Mouse (Mus musculus) gastrocnemius, postnatal 25 days (tissue): Measurements from ENCODE around the gene Ptn. TPM values are rescaled to one million over a fixed set of nuclear protein-coding genes. Genes with fewer than 3 reads are reported as not detected.
A peak's percentile ranks its signal among the peaks of the same experiment; 100 is the strongest.

ENCODE experiments used
- DNase-seq: peaks from one replicate; pipeline ENCODE4 v3.0.0; 2022
- long read RNA-seq, 2 experiments: library from polyadenylated mRNA; stranded (forward); transcript quantifications; one replicate each; pipeline ENCODE4 v2.0.0; 2021
- total RNA-seq, 2 experiments: library from RNA; stranded (reverse); gene quantifications; 1 replicate in 1 of 2; 2 replicates in 1 of 2; pipeline ENCODE4 v1.2.3; 2021

Ptn gene
- total RNA-seq, result 1 to 10 TPM; 2.6 to 4.6 TPM
- long read RNA-seq, experiment 1, transcript Ptn-201 (5 exons, 1,614 nt), result major isoform, 6 of 6 reads
- long read RNA-seq, experiment 1, partial matches to known transcripts, result 0 of 6 reads
- long read RNA-seq, experiment 1, other reads (novel, unspliced or antisense), result 0 of 6 reads
- long read RNA-seq, experiment 2, partial matches to known transcripts, result 2 of 5 reads
- long read RNA-seq, experiment 2, other reads (novel, unspliced or antisense), result 0 of 5 reads

- DNase-seq, result peak; percentile 29
Observed at GRCm38 (mm10) chr6:36809747-36810285, at the start of gene Ptn. TSS of gene Ptn (minus strand) at chr6:36810220.

- DNase-seq, result no peak
Observed at GRCm38 (mm10) chr6:36858258-36859041, 48.4 kb upstream of the Ptn start.

GRCm38 (mm10) chr6:36857627-36858257 lies 47.7 kb upstream of the Ptn start:
- DNase-seq, result no peak

- peak; percentile 30 for DNase-seq
Observed at GRCm38 (mm10) chr6:36850422-36851129, 40.6 kb upstream of the Ptn start.

- DNase-seq, result peak; percentile 9
Observed at GRCm38 (mm10) chr6:36845288-36845687, 35.3 kb upstream of the Ptn start.

- no peak for DNase-seq
Observed at GRCm38 (mm10) chr6:36844258-36844657, 34.2 kb upstream of the Ptn start.

GRCm38 (mm10) chr6:36843031-36843488 lies 33.0 kb upstream of the Ptn start:
- no peak for DNase-seq

GRCm38 (mm10) chr6:36842101-36842922 lies 32.3 kb upstream of the Ptn start:
- DNase-seq, result no peak

GRCm38 (mm10) chr6:36841701-36842100 lies 31.7 kb upstream of the Ptn start:
- DNase-seq, result no peak

GRCm38 (mm10) chr6:36841174-36841573 lies 31.2 kb upstream of the Ptn start:
- DNase-seq, result no peak

- no peak for DNase-seq
Observed at GRCm38 (mm10) chr6:36838747-36839146, 28.7 kb upstream of the Ptn start.

- DNase-seq, result no peak
Observed at GRCm38 (mm10) chr6:36835351-36835750, 25.3 kb upstream of the Ptn start.

- DNase-seq, result no peak
Observed at GRCm38 (mm10) chr6:36834695-36835265, 24.8 kb upstream of the Ptn start.

- no peak for DNase-seq
Observed at GRCm38 (mm10) chr6:36832681-36833080, 22.7 kb upstream of the Ptn start.

- no peak for DNase-seq
Observed at GRCm38 (mm10) chr6:36832207-36832606, 22.2 kb upstream of the Ptn start.

- DNase-seq, result no peak
Observed at GRCm38 (mm10) chr6:36830371-36830925, 20.4 kb upstream of the Ptn start.

- DNase-seq, result no peak
Observed at GRCm38 (mm10) chr6:36819784-36820050, 9.7 kb upstream of the Ptn start.

GRCm38 (mm10) chr6:36819019-36819783 lies 9.2 kb upstream of the Ptn start:
- peak; percentile 56 for DNase-seq

GRCm38 (mm10) chr6:36818281-36819018 lies 8.4 kb upstream of the Ptn start:
- no peak for DNase-seq
